Mouse (Mus musculus) brain, embryonic 18.5 days (tissue): ENCODE data around the gene Spats2l.

ENCODE experiments used
- DNase-seq: peaks from one replicate; pipeline ENCODE4 v3.0.0-alpha.2; 2012; ENCODE audit warnings: low read depth, low spot score

Spats2l gene

DNA sequence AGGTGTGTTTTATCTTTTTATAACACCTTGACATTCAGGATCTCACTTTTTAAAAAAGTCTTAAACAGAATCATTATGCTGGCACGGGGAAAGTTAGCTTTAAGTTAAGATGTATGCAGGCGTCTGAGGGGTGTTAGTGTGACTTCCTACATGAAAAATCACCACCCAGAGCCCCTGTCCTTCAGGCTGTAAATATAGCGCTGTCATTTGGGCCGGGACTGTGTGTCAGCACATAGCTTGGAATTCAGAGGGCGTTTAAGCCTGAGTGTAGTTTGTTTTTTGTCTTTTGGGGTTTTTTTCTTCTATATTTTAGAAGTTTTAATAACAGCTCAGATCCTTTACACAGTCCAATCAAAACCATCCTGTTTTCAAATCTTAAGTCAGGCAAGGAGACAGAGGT lies 115.8 kb downstream of the Spats2l start:
- no peak for DNase-seq

GRCm38 (mm10) chr1:57890259-57890902 lies 116.4 kb downstream of the Spats2l start:
- no peak for DNase-seq

DNA sequence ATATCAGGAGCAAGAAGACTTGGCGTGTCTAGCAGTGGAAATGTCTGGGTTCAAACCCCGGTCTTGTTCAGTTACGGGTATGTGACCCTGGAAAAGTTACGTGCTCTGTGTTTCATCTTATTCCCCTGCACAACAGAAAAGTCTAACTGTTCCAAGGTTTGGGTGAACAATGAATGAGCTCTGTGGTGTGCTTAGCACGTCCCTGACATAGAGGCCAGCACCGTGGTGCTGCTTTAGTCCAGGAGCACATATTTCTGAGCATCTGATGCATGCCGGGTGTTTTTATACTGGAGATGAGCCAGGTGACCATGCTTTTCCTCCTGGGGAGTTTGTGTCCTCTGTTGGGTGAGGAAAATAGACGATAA lies 116.9 kb downstream of the Spats2l start:
- no peak for DNase-seq

DNA sequence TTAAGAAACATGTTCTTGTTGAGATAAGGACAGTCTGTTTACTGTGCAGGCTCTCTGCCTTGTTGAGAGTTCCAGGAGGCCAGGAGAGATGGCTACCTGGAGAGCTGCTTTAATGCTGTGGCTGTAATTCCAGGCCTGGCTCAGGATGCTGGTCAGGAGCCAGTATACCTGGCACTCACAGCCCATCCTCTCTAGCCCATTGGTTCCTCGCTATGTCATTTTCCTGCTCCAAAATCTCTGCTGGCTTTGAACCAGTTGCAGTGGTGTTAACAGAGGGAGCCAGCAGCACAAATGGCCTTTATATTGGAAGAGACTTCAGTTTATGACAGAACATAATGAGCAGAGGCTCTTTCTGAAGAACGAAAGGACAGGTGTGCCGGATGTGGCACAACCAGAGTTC lies 127.5 kb downstream of the Spats2l start:
- DNase-seq: no peak

- no peak for DNase-seq
Observed at GRCm38 (mm10) chr1:57903793-57904192, 129.8 kb downstream of the Spats2l start.

- DNase-seq: no peak
Observed at GRCm38 (mm10) chr1:57905912-57906311, 131.9 kb downstream of the Spats2l start.

GRCm38 (mm10) chr1:57906312-57906711 lies 132.3 kb downstream of the Spats2l start:
- no peak for DNase-seq

- no peak for DNase-seq
Observed at GRCm38 (mm10) chr1:57911561-57911960, 137.6 kb downstream of the Spats2l start.

GRCm38 (mm10) chr1:57917342-57917741 lies 143.4 kb downstream of the Spats2l start:
- DNase-seq: no peak

GRCm38 (mm10) chr1:57918567-57918966 lies 144.6 kb downstream of the Spats2l start:
- DNase-seq: no peak

DNA sequence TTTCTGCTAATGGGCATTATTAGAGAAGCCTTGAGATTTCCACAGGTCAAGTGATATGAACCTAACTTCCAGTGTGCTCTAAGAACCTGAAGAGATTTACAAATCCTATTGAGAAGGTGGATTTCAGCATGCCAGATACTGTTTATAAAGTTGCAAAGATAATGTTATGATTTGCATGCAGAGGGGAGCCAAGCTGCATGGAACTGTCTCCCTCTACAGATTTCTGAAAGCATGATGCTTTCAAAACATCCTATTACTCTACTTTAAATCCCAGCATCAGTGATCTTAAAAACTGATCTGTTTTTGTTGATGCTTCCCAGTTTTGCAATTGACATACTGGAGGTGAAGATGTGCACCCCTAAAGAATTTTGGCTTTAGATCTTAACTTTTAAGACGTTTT lies 160.3 kb downstream of the Spats2l start:
- DNase-seq: no peak

GRCm38 (mm10) chr1:57940691-57941090 lies 166.7 kb downstream of the Spats2l start:
- no peak for DNase-seq

GRCm38 (mm10) chr1:57941095-57941494 lies 167.1 kb downstream of the Spats2l start:
- no peak for DNase-seq

- DNase-seq: no peak
Observed at GRCm38 (mm10) chr1:57941734-57942133, 167.8 kb downstream of the Spats2l start.

- DNase-seq: no peak
Observed at GRCm38 (mm10) chr1:57942215-57942614, 168.3 kb downstream of the Spats2l start.

DNA sequence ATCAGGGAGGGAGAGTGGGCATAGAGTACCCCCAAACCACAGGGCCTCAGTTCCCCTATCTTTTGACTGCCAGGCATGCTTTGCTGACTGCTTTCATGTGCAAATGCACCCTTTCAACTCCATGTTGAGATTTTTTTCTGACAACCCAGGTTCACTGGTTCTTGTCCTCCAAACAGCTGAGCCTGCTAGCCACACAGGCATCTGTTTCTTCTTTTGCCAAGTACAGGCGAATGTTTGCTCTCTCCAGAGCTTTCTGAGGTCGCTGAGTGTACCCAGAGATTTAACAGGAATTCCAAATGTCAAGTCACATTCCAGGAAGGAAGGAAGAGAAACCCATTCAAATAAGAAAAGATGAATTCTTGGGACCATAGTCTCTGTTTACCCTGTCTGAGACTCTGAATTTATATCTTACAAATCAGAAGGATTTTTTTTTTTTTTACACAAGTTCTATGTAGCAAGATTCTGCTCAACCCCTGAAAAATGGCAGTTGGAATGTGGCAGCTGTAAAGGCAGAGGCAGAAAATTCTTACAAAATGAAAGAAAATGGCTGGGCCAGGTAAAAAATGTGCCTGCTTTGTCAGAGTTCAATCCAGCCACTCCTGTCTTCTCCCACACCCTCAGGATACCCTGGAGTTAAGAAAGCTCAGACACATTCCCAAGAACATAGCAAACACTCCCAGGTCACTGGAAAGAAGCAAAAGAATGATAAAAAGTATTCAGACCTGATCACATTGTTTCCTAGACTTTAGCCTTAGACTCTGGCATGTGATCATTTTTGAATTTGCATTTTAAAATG lies 173.8 kb downstream of the Spats2l start:
- no peak for DNase-seq

GRCm38 (mm10) chr1:57949195-57949594 lies 175.2 kb downstream of the Spats2l start:
- DNase-seq: no peak

DNA sequence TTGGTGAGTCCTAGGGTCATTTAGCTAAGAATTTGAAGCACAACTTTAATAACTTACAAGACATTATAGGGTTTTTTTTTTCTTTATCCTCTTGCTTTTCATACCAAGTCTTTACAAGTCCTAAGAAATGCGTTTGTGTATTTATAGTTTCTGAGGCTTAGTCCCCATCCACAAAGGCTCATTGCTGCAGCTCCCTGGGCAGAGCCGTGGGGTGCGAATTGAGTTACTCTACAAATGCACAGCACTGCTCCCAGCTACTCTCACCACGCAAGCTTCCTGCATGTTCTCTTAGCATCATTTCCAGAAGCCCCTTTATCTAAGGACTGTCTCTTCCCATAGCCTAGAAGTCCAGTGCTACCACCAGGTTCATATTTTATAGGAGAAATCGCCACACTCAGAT lies 175.8 kb downstream of the Spats2l start:
- DNase-seq: no peak

GRCm38 (mm10) chr1:57952509-57952908 lies 178.5 kb downstream of the Spats2l start:
- DNase-seq: no peak

DNA sequence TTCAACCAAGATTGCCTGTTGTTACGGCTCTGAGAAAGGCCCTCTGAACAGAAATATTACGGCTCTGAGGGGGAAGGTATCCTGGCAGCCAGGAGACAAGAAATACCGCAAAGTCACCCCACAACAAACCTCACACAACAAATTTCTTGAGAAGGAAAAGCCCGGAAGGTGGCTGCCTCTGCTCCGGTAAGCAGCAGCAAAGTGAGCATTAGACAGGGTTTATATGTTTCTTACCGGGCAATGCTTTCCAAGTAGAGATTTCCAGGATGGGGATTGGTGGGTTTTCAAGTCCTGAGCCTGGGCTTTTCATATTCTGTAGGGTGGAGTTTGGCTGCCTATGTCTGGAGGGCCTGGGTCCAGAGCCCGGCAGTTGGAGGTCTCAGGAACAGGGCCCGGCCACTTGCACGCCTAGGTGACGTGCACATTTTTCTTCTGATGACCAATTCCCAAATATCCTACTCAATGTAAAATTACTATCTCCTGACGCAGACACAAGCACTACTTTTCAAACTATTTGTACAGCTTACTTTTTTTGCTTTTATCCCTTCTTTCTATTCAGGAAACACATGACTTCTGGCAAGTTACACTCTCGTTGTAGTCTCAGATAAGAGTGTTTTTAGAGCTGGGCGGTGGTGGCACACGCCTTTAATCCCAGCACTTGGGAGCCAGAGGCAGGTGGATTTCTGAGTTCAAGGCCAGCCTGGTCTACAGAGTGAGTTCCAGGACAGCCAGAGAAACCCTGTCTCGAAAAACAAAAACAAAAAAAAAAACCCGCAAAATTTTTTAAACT lies 179.8 kb downstream of the Spats2l start:
- DNase-seq: no peak

DNA sequence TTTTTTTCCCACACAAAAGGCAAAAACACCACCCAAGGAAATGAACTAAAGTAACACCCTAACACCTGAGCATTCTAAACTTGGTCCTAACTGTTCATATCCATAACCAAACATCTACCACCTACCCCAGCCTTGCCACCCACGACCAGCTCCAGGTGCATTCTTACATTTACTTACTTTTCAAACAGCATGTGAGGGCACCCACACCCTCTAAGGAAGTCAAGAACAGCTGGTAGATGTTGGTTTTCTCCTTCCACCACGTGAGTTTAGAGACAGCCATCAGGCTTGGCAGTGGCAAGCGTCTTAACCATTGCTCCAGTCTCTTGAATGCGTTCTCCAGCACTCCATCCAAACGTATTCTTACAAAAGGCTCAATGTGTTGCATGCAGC lies 180.4 kb downstream of the Spats2l start:
- DNase-seq: no peak

GRCm38 (mm10) chr1:57955774-57956173 lies 181.8 kb downstream of the Spats2l start:
- no peak for DNase-seq
